Mouse (Mus musculus): ENCODE data around the gene Shank2. TPM values are rescaled to one million over a fixed set of nuclear protein-coding genes. Genes with fewer than 3 reads are reported as not detected.

Shank2 gene
- total RNA-seq, 2 experiments from 2014 or later = 113 to 116 TPM

DNA sequence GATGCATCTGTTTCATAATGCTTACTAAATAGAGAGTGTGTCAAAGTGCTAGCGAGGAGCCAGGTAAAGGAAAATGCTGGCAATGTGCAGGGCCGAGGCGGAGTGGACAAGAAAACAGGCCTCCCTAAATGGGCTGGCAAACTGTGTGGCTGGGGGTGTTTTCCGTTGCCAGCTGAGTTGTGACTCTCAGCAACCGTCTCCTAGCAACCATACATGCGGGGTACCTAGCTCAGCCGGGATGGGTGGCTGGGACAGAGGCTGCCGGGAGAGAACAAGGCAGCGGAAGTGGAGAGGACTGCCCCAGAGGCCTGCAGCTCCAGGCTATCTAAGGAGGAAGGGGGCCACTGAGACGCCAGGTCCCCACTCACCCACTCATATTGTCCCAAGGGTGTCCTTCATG lies 315.1 kb downstream of the Shank2 start:
- peak; percentile 42 to 58 for DNase-seq (ENCODE audit: low spot score in 2 of 2)

- DNase-seq (ENCODE audit: low spot score in 2 of 2) = no peak
These were observed 322.3 kb downstream of the Shank2 start for GRCm38 (mm10) chr7:144324077-144324476.

GRCm38 (mm10) chr7:144324861-144325260 lies 323.1 kb downstream of the Shank2 start:
- no peak for DNase-seq (ENCODE audit: low spot score in 2 of 2)

- peak; percentile 45 to 57 for DNase-seq (ENCODE audit: low spot score in 2 of 2)
These were observed 323.9 kb downstream of the Shank2 start for GRCm38 (mm10) chr7:144325603-144326002.

- DNase-seq (ENCODE audit: low spot score in 2 of 2) = no peak
These were observed 327.7 kb downstream of the Shank2 start for GRCm38 (mm10) chr7:144329403-144329890.

DNA sequence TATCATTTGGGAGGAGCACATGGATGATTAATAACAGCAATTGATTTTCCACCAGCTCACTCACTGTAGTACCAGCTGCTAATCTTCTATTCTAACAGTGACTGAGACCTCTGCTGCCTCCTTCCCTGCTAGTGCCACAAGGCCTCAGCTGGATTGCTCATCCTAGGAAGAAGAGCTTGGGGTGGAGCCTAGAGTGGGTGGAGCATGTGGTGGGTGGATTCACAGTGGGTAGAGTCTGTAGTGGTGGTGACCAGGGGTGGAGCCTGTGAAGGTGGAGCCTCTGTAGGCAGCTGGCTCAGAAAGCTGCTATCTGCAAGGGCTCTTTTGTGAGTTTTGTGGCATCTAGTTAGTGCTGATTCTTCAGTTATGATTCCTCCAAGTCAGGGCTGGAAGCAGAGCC lies 334.9 kb downstream of the Shank2 start:
- DNase-seq (ENCODE audit: low spot score in 2 of 2) = no peak

- DNase-seq (ENCODE audit: low spot score in 2 of 2) = no peak
These were observed 337.0 kb downstream of the Shank2 start for GRCm38 (mm10) chr7:144338694-144339093.

- no peak for DNase-seq (ENCODE audit: low spot score in 2 of 2)
These were observed 338.6 kb downstream of the Shank2 start for GRCm38 (mm10) chr7:144340376-144340775.

GRCm38 (mm10) chr7:144366133-144366532 lies 364.4 kb downstream of the Shank2 start:
- peak; percentile 41 for DNase-seq (ENCODE audit: low spot score in 2 of 2)

DNA sequence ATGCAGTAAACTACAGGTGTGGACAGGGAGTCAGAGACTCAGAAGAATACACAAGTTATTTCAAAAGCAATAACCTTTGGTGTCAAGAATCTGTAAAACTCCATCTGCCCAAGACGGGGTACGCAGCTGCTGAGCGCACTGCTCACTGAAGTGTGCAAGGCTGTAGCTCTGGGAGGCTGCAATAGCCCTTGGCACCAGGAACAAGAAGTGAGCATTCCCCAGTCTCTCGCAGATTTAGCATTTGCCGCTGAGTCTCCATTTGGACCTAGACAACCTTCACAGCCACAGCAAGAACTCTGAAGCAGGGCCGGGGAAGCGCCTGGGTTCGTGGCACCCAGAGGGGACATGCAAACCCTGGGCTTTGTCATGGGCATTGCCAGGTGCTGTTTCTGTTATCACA lies 371.3 kb downstream of the Shank2 start:
- no peak for DNase-seq (ENCODE audit: low spot score in 2 of 2)

DNA sequence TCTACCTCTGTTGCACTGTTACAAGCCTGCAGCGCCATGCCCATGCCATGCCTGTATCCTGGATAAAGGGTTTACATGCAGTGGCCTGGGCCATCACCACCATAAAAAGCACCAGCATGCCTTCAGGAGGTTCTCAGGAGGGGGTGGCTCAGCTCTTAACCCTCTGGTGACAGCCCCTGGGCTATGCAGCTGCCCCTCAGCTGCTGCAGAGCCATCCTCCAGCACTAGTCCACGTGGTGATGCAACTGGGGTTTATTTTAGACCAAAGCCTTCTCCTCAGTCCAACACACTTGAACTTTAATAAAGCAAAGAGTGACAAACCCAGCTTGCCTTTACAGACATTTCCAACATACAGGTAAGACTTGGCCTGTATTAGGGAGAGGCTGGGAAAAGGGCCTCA lies 373.8 kb downstream of the Shank2 start:
- DNase-seq (ENCODE audit: low spot score in 2 of 2) = no peak

DNA sequence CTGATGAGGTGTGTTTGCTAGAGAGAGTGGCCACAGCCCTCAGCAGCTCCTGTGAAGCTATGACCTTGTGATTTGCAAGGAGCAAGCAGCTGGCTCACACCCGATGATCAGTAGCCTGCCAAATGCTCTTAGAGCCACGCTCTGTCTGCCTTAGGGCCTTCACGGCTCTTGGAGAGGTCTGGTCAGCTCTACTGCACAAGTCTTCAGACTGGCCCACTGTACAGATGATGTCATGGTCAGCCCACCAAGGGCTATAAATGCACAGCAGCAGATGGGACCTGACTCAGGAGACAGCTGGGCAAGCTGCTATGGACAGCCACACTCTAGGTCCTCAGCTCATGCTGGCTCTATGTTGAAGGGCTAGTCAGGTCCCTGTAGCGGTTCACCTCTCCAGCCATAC lies 376.5 kb downstream of the Shank2 start:
- DNase-seq (ENCODE audit: low spot score in 2 of 2) = no peak

DNA sequence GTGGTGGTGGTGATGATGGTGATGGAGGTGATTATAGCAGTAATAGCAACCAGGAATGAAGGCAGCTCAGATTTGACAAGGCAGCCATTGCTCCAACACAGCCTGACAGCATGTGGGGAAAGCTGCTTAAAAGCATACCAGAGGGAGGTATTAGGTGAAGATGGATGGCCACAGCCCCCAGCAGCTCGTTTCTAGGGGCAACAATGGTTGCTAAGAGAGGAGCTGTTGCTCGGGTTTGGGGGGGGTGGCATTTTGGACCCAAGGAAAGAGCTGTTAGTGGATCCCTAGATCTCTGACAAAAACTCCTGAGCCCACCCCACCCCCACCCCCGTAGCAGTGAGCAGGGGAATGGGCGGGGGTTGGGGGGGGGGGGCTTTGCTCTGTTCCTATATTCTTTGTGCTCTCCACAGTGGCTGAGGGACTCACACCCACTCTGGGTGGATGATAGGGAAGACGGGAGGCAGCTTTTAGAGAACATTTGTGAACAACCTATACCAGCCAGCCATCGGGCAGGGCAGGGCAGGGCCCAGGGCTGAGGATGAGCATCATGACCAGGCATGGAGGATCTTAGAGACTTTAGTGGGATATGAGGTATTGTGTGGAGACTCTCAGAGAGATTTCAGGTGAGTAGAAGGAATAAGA lies 377.6 kb downstream of the Shank2 start:
- DNase-seq (ENCODE audit: low spot score in 2 of 2) = no peak

- DNase-seq (ENCODE audit: low spot score in 2 of 2) = no peak
These were observed 379.9 kb downstream of the Shank2 start for GRCm38 (mm10) chr7:144381588-144381987.

DNA sequence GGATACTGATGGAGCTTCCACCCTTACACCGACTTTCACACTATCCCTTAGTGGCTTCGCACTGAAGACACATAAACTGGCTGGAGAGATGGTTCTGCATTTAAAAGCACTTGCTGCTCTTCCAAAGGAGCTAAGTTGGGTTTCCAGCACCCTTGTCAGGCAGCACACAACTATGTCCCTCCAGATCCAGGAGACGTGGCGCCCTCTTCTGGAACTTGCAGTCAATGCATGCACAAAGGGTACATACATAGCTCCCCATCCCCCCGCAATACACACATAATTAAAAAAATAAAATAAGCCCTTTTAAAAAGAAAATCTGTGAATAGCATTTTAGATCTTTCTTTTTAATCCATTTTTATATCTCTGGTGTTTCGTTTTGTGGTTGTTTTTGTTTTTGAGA lies 385.8 kb downstream of the Shank2 start:
- DNase-seq (ENCODE audit: low spot score in 2 of 2) = no peak

GRCm38 (mm10) chr7:144389704-144390103 lies 388.0 kb downstream of the Shank2 start:
- DNase-seq (ENCODE audit: low spot score in 2 of 2) = no peak

GRCm38 (mm10) chr7:144390676-144391075 lies 388.9 kb downstream of the Shank2 start:
- DNase-seq (ENCODE audit: low spot score in 2 of 2) = no peak

DNA sequence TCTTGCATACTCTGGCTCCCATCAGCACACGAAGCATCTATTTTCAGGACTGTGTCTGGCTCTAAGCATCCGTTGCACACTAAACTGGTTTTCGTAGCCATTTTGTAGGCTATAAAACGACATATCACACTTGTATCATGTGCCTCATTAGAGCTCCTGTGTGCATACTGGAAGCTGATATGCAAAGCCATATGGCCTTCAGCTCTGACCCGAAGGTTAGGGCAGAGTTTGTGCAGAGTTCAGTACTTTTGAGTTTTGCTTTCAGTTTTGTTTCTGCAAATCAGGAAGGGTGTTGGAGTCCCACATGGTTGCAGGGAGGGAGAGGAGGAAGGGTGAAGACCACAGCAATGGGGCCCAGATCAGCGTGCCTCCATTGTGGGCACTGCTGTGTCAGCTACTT lies 390.0 kb downstream of the Shank2 start:
- DNase-seq (ENCODE audit: low spot score in 2 of 2) = no peak

DNA sequence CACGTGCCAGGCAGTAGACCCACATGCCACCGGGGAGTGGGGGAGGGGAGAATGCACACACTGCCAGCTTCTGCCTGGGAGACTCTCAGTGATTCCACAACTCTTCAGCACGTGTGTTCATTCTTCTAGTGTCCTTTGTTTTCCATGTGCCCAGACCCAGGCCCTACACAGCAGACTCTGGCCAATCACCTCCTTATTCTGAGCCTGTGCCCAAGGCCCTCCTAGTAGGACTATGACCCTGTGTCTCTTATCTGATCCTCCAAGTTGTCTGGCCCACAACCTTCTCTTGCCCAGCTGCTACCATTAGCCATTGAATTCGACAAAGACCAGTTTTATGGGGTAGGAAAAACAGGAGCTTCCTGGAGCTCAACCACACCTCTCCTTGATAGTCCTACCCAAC lies 400.8 kb downstream of the Shank2 start:
- DNase-seq (ENCODE audit: low spot score in 2 of 2) = no peak

- no peak for DNase-seq (ENCODE audit: low spot score in 2 of 2)
These were observed 405.9 kb downstream of the Shank2 start for GRCm38 (mm10) chr7:144407675-144408074.

- no peak for DNase-seq (ENCODE audit: low spot score in 2 of 2)
These were observed 406.8 kb downstream of the Shank2 start for GRCm38 (mm10) chr7:144408464-144409000.

- DNase-seq (ENCODE audit: low spot score in 2 of 2) = no peak
These were observed 408.0 kb downstream of the Shank2 start for GRCm38 (mm10) chr7:144409682-144410081.
